Mouse (Mus musculus) cerebellum, adult 18-20 months (tissue): ENCODE measurements around the gene Sec14l4.

Source experiments
- DNase-seq, 2 experiments: peaks; one replicate each; pipeline ENCODE4 v3.0.0; 2021

The Sec14l4 gene

GRCm38 (mm10) chr11:4080219-4080618 lies 49.0 kb downstream of the Sec14l4 start:
- DNase-seq, result peak; percentile 56 to 62

- peak; percentile 64 to 71 for DNase-seq
Observed at GRCm38 (mm10) chr11:4083316-4084078, 52.2 kb downstream of the Sec14l4 start.

GRCm38 (mm10) chr11:4086246-4086645 lies 55.0 kb downstream of the Sec14l4 start:
- no peak for DNase-seq

- DNase-seq, result no peak
Observed at GRCm38 (mm10) chr11:4087267-4087666, 56.0 kb downstream of the Sec14l4 start.

DNA sequence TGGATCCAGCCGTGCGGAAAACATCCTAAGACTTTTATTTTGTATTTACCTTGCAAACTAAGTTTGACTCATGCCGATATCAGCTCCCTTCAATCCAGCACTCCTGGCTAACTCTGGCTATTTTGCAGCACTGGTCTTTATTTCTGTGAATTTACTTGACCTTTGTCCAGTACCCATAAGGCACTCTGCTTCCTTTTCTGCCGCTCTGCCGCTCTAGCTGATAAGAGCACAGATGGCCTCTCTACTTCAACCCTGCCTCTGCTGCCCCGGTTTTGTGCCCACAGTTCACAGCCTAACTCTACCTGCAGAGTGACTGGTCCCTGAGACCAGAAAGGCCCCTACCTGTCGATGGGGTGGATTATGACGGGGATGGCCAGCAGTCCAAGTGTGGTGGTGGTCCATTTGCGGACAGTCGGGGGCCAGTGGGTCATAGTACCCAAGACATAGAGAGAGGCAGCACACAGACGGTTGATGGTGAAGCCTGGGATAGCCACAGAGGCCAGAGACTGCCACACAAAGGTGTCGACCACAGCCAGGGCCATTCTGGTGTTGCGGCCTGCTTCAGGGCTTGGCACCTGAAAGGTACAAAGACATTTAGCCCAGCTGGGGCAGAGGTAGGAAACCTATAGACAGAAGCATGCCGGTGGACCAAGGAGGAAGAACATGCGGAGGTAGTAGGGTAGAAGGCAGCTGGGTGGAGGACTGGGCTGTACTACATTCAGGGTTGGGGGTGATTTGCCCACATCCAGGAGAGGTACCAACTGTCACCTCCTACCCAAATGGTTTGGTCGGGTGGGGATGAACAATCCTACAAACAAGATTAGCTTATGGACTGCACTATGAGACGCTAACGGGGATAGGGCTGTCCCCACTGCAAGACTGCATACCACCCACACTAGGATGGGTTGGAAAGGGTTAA lies 62.5 kb downstream of the Sec14l4 start:
- DNase-seq, result peak in 1 of 2 experiments; percentile 11

DNA sequence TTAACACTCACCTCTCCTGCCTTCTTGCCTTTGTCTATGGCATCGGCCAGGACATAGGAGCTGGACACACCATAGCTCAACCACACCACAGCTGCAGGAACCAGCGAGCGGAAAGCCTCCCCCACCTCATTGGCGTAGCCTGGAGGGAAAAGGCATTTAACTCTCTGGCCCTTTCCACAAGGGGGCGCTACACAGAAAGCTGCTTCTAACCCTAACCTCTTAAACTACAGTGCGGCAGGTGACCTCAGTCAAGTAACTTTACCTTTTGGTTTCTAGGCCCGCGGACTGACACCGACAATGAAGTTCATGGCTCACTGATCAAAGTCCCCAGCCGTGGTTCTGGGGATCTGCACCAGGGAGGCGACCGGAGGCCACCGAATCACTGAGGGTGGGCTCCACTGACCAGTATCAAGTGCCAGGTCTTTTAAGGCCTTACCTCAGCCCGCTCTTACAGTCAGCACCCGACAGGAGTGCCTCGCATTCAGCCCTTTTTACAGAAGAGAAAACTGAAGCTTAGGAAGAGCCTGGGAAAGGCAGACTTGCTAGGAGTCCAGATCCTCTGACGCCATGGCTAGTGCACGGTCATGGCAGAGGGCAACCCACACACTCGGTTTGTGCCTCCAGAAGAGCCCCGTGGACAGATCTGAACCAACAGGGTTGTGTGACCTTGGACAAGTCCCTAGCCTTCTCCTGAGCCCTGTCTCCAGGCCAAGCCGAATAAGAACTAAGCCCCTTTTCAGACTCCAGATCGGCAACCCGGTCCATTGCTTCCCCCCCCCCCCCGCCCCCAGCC lies 63.3 kb downstream of the Sec14l4 start:
- peak; percentile 68 to 69 for DNase-seq

DNA sequence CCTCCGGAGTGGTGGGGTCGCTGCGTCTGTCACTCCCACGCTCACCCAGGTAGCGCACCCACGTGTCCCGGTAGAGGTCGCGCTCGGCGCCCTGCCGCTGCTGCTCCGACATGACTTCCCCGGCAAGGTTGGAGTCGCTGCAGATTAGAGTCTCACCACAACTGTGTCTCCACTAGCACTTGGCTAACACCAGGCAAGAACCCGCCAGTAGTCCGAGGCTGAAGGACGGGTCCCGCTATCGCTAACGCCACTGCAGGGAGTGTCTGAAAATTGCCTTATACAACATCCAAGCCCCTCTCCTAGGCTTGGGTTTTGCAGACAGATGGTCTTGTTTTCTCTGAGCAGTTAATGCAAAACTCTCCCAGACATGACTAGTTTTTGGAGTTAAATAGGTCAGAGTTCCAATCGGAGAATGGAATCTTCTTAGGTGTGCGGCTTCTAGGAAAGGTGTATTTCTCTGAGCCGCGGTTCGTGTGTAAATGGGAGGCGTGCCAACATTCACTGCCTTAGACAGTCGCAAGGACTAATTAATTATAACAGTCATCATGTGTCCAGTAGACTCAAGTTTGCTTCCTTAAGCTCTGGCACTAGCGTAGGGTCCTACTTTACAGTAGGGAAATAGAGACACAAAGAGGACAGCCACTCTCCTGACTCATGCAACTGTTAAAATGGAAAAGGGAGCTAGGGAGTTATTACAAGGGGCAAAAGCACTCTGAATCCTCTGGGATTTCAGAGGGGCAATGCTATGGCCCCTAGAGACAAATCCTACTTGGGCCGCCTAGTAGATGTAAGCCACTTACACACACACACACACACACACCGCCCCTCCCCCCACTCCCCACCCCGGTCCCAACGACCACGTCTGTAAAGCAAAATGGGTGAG lies 64.2 kb downstream of the Sec14l4 start, which contains the start of gene Mtfp1:
TSS of gene Mtfp1 (minus strand) at position 275 of the 883 bp plus-strand sequence.
- DNase-seq, result peak; percentile 65 to 68

- peak; percentile 99 for DNase-seq
Observed at GRCm38 (mm10) chr11:4096054-4096984, 65.1 kb downstream of the Sec14l4 start.

DNA sequence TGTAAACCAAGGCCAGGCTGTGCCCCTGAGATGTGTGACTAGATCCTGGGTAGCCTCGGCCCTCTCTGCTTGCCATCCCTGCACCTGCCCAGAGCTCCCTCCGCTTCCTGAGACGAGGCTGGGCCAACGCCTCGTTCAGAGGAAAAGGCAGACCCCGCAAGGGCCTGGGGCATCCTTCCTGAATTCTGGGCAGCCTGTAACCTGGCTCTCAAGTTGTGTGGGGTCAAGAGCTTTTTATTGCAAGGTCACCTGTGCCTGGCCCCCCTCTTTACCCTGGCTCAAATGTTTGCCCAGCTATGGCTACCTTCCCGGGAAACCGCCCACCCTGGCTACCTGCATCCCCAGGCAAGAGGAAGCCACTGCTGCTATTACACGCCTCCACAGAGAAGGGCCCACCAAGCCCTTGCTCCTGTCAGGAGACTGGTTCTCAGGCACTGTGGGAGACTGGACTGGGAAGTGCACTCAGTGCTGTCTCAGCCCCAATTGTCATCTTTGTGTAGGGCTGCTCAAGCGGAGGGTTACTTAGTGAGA lies 65.9 kb downstream of the Sec14l4 start:
- peak in 1 of 2 experiments; percentile 38 for DNase-seq
